Mouse (Mus musculus): ENCODE measurements at regions not wholly inside any gene's neighbourhood (a gene's known extent, or its start where the extent isn't known, plus 50 kb on each side); places are given as distances from the start of the nearest gene placed in this dataset.
A peak's percentile ranks its signal among the peaks of the same experiment; 100 is the strongest.
"Not testable (repeated sequence)": the region's sequence is repeated elsewhere in the genome, so short reads cannot be mapped to it uniquely, and the experiment has no call there.

DNA sequence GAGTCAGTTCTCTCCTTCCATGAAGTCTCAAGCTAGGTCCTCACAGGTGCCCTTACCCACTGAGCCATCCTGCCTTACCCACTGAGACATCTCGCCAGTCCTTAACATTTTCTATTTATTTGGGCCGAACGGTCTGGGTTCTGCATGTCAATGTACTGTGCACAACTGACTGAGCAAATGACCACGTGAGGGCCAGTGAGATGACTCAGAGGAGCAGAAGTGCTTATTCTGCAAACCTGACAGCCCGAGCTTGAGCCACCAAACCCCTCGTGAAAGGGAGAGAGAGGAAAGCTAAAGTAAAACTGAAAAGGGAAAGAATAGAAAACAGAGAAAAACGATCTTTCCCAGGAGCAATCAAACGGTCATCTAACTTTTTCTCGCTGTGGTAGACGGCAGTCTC is 52.2 kb upstream of the Nmd3 start:
- no peak for DNase-seq (ENCODE audit: low spot score)

GRCm38 (mm10) chr3:69667820-69668219 is 54.0 kb upstream of the Nmd3 start:
- no peak for DNase-seq (ENCODE audit: low spot score)

DNA sequence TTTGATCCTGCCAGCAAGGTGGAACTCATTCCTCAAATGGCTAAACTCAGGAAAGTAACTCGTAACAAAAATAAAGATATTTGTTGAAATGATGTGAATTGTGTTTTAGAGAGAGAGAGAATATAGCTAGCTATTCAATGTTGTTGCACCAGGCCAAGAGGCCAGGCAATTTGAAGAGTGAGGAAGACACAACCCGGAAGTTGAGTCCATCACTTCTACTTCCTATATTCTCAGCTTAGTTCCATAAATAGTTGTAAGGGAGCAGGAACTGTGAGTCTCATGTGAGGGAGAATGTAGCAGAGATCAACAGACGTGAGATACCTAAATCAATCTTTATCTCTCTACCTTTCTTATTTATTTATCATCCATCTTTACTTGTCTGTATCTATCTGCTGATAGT is 54.4 kb upstream of the Nmd3 start:
- no peak for DNase-seq (ENCODE audit: low spot score)

DNA sequence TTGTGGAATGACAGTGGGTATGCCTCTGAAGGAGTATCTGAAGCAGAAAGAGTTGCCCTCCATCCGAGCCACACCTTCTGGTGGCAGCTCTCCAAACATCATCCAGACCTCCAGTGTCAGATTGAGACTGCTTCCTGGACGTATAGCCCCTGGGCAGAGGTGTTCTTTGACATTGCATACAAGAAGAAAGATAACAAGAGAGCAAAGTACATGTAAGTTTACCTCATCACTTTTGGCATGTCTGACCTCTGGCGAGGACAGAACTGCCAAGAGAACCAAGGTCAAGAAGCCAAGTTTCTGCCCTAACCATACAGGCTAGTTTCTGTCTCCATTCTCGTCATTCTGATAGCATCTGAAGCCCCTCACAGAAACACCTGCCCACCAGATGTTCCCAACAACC is 57.5 kb upstream of the Nmd3 start:
- no peak for DNase-seq (ENCODE audit: low spot score)

DNA sequence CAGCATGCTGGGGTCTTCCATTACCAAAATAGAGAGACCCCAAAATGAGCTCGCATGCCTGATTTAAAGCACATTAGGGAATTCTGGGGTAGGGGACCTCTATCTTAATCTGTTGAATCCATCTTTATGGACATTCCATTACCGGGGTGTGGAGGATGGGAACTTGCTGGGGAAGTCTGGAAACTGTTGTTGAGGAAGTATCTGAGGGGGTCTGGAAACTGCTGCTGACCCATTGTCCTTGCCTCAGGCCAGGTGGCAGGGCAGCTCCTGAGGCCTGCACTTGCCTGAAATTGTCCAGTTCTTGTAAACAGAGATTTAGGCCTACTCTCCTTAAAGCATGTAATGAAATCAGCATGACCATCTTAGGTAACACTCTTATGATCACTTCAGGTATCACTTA is 59.4 kb upstream of the B3galnt1 start:
- no peak for DNase-seq (ENCODE audit: low spot score)

- no peak for DNase-seq (ENCODE audit: low spot score)
Measured at GRCm38 (mm10) chr3:69657570-69657969, 58.8 kb upstream of the B3galnt1 start.

DNA sequence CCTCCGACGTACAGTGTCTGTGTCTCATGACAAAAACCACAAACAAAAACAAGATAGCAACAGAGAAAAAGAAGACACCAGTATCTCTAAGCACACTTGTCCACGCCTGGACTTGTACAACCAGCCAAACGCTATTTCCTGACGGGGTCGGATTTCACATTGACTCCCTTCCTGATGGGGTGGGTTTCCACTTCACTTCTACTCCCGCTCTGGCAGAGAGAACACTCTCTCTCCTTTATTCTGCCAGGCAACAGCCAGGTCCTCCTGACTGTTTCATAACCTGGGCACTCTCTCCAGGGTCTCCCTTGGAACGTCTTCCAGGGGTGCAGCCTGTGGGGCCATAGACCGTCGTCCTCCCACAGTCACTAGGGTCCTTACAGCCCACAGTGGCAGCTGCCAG is 56.9 kb upstream of the B3galnt1 start:
- not testable (repeated sequence) for DNase-seq (ENCODE audit: low spot score)

DNA sequence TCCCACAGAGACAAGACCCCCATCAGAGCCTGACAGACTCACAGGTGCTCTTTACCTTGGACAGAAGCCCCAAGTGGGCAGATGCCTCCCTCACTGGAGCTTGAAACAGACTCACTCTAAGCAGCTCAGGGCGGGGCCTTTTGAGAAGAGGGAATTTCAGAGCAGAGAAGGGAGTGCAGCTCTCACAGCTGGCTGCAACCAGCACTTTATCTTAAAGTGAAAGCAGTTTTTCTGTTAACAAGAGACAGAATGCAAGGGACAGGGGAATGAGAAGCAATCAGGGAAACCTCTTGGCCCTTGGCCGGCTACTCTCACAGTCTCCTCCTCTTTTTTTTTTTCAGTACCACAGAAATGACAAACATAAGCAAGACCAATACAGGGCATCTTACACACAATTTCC is 56.2 kb upstream of the B3galnt1 start:
- peak; percentile 43 for DNase-seq (ENCODE audit: low spot score)

DNA sequence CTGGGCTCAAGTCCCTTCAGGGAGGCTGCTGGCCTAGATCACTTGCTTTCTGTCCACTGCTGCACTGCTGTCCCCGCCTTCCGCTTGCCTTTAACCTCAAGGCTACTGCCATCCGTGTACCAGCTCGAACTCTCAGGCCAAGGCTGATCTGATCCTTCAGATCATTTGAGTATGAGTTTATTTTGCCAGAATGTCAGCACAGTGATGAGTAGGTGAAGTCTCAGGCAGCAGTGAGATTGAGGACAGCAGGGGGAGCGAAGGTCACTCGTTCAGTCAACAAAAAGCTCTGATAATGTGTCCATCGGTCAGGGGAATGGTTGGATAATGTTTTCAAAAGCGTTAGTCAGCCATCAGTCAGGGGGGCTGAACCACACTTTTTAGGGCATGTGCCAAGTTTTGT is 54.6 kb upstream of the B3galnt1 start:
- peak; percentile 39 for DNase-seq (ENCODE audit: low spot score)

DNA sequence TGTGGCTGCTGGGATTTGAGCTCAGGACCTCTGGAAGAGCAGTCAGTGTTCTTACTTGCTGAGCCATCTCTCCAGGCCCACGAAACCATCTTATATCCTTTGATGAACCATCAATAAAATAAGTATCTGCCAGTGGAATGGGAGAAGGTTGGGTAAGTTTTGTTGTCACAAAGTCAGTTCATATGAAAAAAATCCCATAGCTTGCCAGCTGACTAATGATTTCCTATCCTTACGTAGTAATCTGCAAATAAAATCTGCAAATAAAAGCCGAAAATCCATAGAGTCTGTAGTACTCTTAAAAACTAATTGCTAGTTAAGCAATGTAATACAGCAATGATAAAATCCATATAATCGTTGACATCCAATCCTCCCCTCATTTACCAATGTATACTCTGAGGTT is 50.8 kb upstream of the B3galnt1 start:
- no peak for DNase-seq (ENCODE audit: low spot score)

Data from yolk sac, embryonic 10.5 days (tissue).